Mouse (Mus musculus) MEL (cell line): ENCODE measurements around the gene Rims3. TPM values are rescaled to one million over a fixed set of nuclear protein-coding genes. Genes with fewer than 3 reads are reported as not detected.
A peak's percentile ranks its signal among the peaks of the same experiment; 100 is the strongest.

Source experiments
- DNase-seq: peaks from one replicate; pipeline ENCODE4 v3.0.0; 2011; ENCODE audit warnings: low read depth, low spot score
- H3K27ac ChIP-seq: 2 replicates; pipeline ENCODE4 v1.5.1; 2012; ENCODE audit warnings: low read depth, mild to moderate bottlenecking, control low read depth, low read length, moderate library complexity; ENCODE audit not compliant: control insufficient read depth
- H3K27me3 ChIP-seq, 2 experiments: fragments of 150-350 bp in 1 of 2; sonication (generic) in 1 of 2; 2 replicates each; pipeline ENCODE4 v1.6.1; 2012; ENCODE audit warnings: low read length in 2 of 2, mild to moderate bottlenecking in 2 of 2, improper control_type of control experiment in 1 of 2, moderate library complexity in 1 of 2; ENCODE audit not compliant: insufficient read depth in 2 of 2, control insufficient read depth in 1 of 2
- H3K36me3 ChIP-seq, 2 experiments: 2 replicates each; pipeline ENCODE4 v1.6.1; 2012 to 2014; ENCODE audit warnings: low read length in 2 of 2, improper control_type of control experiment in 1 of 2, inconsistent platforms in 1 of 2, mild to moderate bottlenecking in 1 of 2; ENCODE audit not compliant: insufficient read depth in 2 of 2, control insufficient read depth in 1 of 2
- H3K4me1 ChIP-seq, 2 experiments: fragments of 150-350 bp in 1 of 2; sonication (generic) in 1 of 2; 2 replicates each; pipeline ENCODE4 v1.6.1; 2012; ENCODE audit warnings: low read length in 2 of 2, improper control_type of control experiment in 1 of 2, mild to moderate bottlenecking in 1 of 2; ENCODE audit not compliant: insufficient read depth in 2 of 2, control insufficient read depth in 1 of 2
- H3K4me3 ChIP-seq, 2 experiments: fragments of 150-350 bp in 1 of 2; sonication (generic) in 1 of 2; 2 replicates each; pipeline ENCODE4 v1.5.1; 2012; ENCODE audit warnings: low read depth in 2 of 2, low read length in 2 of 2, mild to moderate bottlenecking in 2 of 2, moderate library complexity in 2 of 2, control low read depth in 1 of 2, improper control_type of control experiment in 1 of 2; ENCODE audit not compliant: control insufficient read depth in 1 of 2, insufficient read depth in 1 of 2
- H3K79me2 ChIP-seq: 2 replicates; pipeline ENCODE4 v1.6.1; 2012; ENCODE audit warnings: mild to moderate bottlenecking, low read length, moderate library complexity; ENCODE audit not compliant: control insufficient read depth, poor library complexity, insufficient read depth
- H3K9ac ChIP-seq: 2 replicates; pipeline ENCODE4 v1.6.1; 2012; ENCODE audit warnings: low read depth, mild to moderate bottlenecking, control low read depth, low read length, moderate library complexity; ENCODE audit not compliant: control insufficient read depth, poor library complexity, severe bottlenecking
- H3K9me3 ChIP-seq: fragments of 150-350 bp; sonication (generic); replicated peaks from 2 replicates; pipeline ENCODE4 v1.6.1; 2012; ENCODE audit warnings: mild to moderate bottlenecking, low read length, improper control_type of control experiment, moderate library complexity; ENCODE audit not compliant: insufficient read depth
- BHLHE40 ChIP-seq: IDR thresholded peaks from 2 replicates; pipeline ENCODE4 v1.6.1; 2012; ENCODE audit warnings: low read depth, mild to moderate bottlenecking, inconsistent platforms, low read length, improper control_type of control experiment, borderline replicate concordance
- CHD1 ChIP-seq: IDR thresholded peaks from 2 replicates; pipeline ENCODE4 v1.6.1; 2012; ENCODE audit warnings: low read depth, mild to moderate bottlenecking, inconsistent platforms, low read length, improper control_type of control experiment
- CHD2 ChIP-seq: IDR thresholded peaks from 2 replicates; pipeline ENCODE4 v1.6.1; 2011; ENCODE audit warnings: low read length, improper control_type of control experiment
- CTCF ChIP-seq, 3 experiments: IDR thresholded peaks in 2 of 3; conservative IDR thresholded peaks in 1 of 3; 2 replicates each; pipeline ENCODE4 v1.5.1; 2011 to 2012; ENCODE audit warnings: low read length in 3 of 3, low read depth in 2 of 3, mild to moderate bottlenecking in 2 of 3, improper control_type of control experiment in 1 of 3, inconsistent platforms in 1 of 3, mixed read lengths in 1 of 3, moderate library complexity in 1 of 3; ENCODE audit not compliant: control insufficient read depth in 1 of 3, insufficient read depth in 1 of 3, poor library complexity in 1 of 3, severe bottlenecking in 1 of 3
- E2F4 ChIP-seq: IDR thresholded peaks from 2 replicates; pipeline ENCODE4 v1.6.1; 2011; ENCODE audit warnings: low read depth, low read length, improper control_type of control experiment, borderline replicate concordance
- ELF1 ChIP-seq: IDR thresholded peaks from 2 replicates; pipeline ENCODE4 v1.6.1; 2014; ENCODE audit warnings: low read depth, mild to moderate bottlenecking, inconsistent platforms, low read length, improper control_type of control experiment, moderate library complexity
- EP300 ChIP-seq, 2 experiments: IDR thresholded peaks; 2 replicates each; pipeline ENCODE4 v1.6.1; 2011; ENCODE audit warnings: improper control_type of control experiment in 2 of 2, low read length in 2 of 2, low read depth in 1 of 2, mild to moderate bottlenecking in 1 of 2
- GABPA ChIP-seq: IDR thresholded peaks from 2 replicates; pipeline ENCODE4 v1.6.1; 2012; ENCODE audit warnings: low read depth, mild to moderate bottlenecking, inconsistent platforms, low read length, improper control_type of control experiment, moderate library complexity
- GATA1 ChIP-seq: IDR thresholded peaks from 2 replicates; pipeline ENCODE4 v1.6.1; 2011; ENCODE audit warnings: low read depth, low read length, improper control_type of control experiment
- HCFC1 ChIP-seq: IDR thresholded peaks from 2 replicates; pipeline ENCODE4 v1.6.1; 2012; ENCODE audit warnings: low read depth, mild to moderate bottlenecking, inconsistent platforms, low read length, improper control_type of control experiment, moderate library complexity
- JUND ChIP-seq: IDR thresholded peaks from 2 replicates; pipeline ENCODE4 v1.6.1; 2011; ENCODE audit warnings: low read depth, mild to moderate bottlenecking, improper control_type of control experiment, low read length
- MAX ChIP-seq: IDR thresholded peaks from 2 replicates; pipeline ENCODE4 v1.6.1; 2011; ENCODE audit warnings: low read length, improper control_type of control experiment
- MAZ ChIP-seq: IDR thresholded peaks from 2 replicates; pipeline ENCODE4 v1.6.1; 2012; ENCODE audit warnings: low read depth, mild to moderate bottlenecking, inconsistent platforms, low read length, improper control_type of control experiment
- MEF2A ChIP-seq: IDR thresholded peaks from 2 replicates; pipeline ENCODE4 v1.6.1; 2014; ENCODE audit warnings: low read depth, mild to moderate bottlenecking, inconsistent platforms, low read length, improper control_type of control experiment; ENCODE audit not compliant: poor library complexity, insufficient replicate concordance, severe bottlenecking; ENCODE audit errors: extremely low read depth
- MXI1 ChIP-seq: IDR thresholded peaks from 2 replicates; pipeline ENCODE4 v1.6.1; 2011; ENCODE audit warnings: mild to moderate bottlenecking, low read depth, low read length, improper control_type of control experiment
- MYC ChIP-seq: IDR thresholded peaks from 2 replicates; pipeline ENCODE4 v1.6.1; 2011; ENCODE audit warnings: low read depth, mild to moderate bottlenecking, low read length, improper control_type of control experiment, moderate library complexity
- NELFE ChIP-seq: IDR thresholded peaks from 2 replicates; pipeline ENCODE4 v1.6.1; 2011; ENCODE audit warnings: low read depth, low read length, improper control_type of control experiment
- NRF1 ChIP-seq: IDR thresholded peaks from 2 replicates; pipeline ENCODE4 v1.6.1; 2014; ENCODE audit warnings: low read depth, mild to moderate bottlenecking, inconsistent platforms, low read length, improper control_type of control experiment, moderate library complexity; ENCODE audit not compliant: poor library complexity, insufficient read depth, severe bottlenecking
- POLR2A ChIP-seq, 2 experiments: IDR thresholded peaks; 2 replicates each; pipeline ENCODE4 v1.6.1; 2011 to 2012; ENCODE audit warnings: low read length in 2 of 2, mild to moderate bottlenecking in 2 of 2, control low read depth in 1 of 2, improper control_type of control experiment in 1 of 2, low read depth in 1 of 2, moderate library complexity in 1 of 2; ENCODE audit not compliant: control insufficient read depth in 1 of 2, insufficient read depth in 1 of 2, poor library complexity in 1 of 2
- POLR2AphosphoS2 ChIP-seq: IDR thresholded peaks from 2 replicates; pipeline ENCODE4 v1.6.1; 2011; ENCODE audit warnings: low read length, improper control_type of control experiment
- RAD21 ChIP-seq: IDR thresholded peaks from 2 replicates; pipeline ENCODE4 v1.6.1; 2011; ENCODE audit warnings: mild to moderate bottlenecking, low read depth, low read length, improper control_type of control experiment
- RCOR1 ChIP-seq: IDR thresholded peaks from 2 replicates; pipeline ENCODE4 v1.6.1; 2012; ENCODE audit warnings: low read depth, mild to moderate bottlenecking, inconsistent platforms, low read length, improper control_type of control experiment
- SIN3A ChIP-seq: IDR thresholded peaks from 2 replicates; pipeline ENCODE4 v1.6.1; 2012; ENCODE audit warnings: low read length, improper control_type of control experiment, inconsistent platforms
- SMC3 ChIP-seq: IDR thresholded peaks from 2 replicates; pipeline ENCODE4 v1.6.1; 2011; ENCODE audit warnings: low read depth, low read length, improper control_type of control experiment
- TAL1 ChIP-seq: IDR thresholded peaks from 2 replicates; pipeline ENCODE4 v1.6.1; 2012; ENCODE audit warnings: mild to moderate bottlenecking, inconsistent platforms, low read length, moderate library complexity, mixed read lengths
- TBP ChIP-seq: IDR thresholded peaks from 2 replicates; pipeline ENCODE4 v1.8.0; 2011; ENCODE audit warnings: low read depth, low read length, improper control_type of control experiment
- TCF12 ChIP-seq: IDR thresholded peaks from 2 replicates; pipeline ENCODE4 v1.6.1; 2014; ENCODE audit warnings: low read depth, mild to moderate bottlenecking, inconsistent platforms, low read length, improper control_type of control experiment, moderate library complexity
- UBTF ChIP-seq: IDR thresholded peaks from 2 replicates; pipeline ENCODE4 v1.6.1; 2012; ENCODE audit warnings: low read depth, mild to moderate bottlenecking, inconsistent platforms, low read length, improper control_type of control experiment, moderate library complexity, borderline replicate concordance; ENCODE audit not compliant: insufficient read depth
- USF1 ChIP-seq: IDR thresholded peaks from 2 replicates; pipeline ENCODE4 v1.6.1; 2014; ENCODE audit warnings: low read depth, mild to moderate bottlenecking, inconsistent platforms, low read length, improper control_type of control experiment, moderate library complexity
- ZC3H11A ChIP-seq: IDR thresholded peaks from 2 replicates; pipeline ENCODE4 v1.6.1; 2012; ENCODE audit warnings: low read depth, mild to moderate bottlenecking, inconsistent platforms, low read length, improper control_type of control experiment
- ZKSCAN1 ChIP-seq: IDR thresholded peaks from 2 replicates; pipeline ENCODE4 v1.6.1; 2012; ENCODE audit warnings: low read depth, mild to moderate bottlenecking, inconsistent platforms, low read length, improper control_type of control experiment, moderate library complexity
- ZMIZ1 ChIP-seq: IDR thresholded peaks from 2 replicates; pipeline ENCODE4 v1.6.1; 2012; ENCODE audit warnings: low read depth, mild to moderate bottlenecking, inconsistent platforms, low read length, improper control_type of control experiment, moderate library complexity
- polyA plus RNA-seq, 2 experiments: library from polyadenylated mRNA; stranded (reverse) in 1 of 2; unstranded in 1 of 2; fragments of >175 nt in 1 of 2; fragments of >200 nt in 1 of 2; gene quantifications; 2 replicates each; pipeline versions ENCODE4 v1.2.1 to v1.2.4; 2012; ENCODE audit warnings: low replicate concordance in 2 of 2, low read depth in 1 of 2; ENCODE audit not compliant: insufficient read length in 2 of 2, insufficient read depth in 1 of 2, missing spikeins in 1 of 2
- total RNA-seq: library from RNA; depleted of rRNA; stranded (reverse); fragments of 300-350 nt; gene quantifications from 2 replicates; pipeline ENCODE4 v1.2.3, GENCODE M21; 2012

The Rims3 gene
- total and polyA plus RNA-seq, 3 experiments = 0.07 TPM; not detected in 2

GRCm38 (mm10) chr4:120913443-120913842, 58.8 kb downstream of the Rims3 start:
- TF ChIP-seq TAL1 (no peak), POLR2A (IDR thresholded peaks at IDR 0.05; ENCODE audit: control insufficient read depth in 1 of 2, insufficient read depth in 1 of 2, low read depth in 1 of 2, low read length in 2 of 2, poor library complexity in 1 of 2) (no peak), MXI1 (no peak), NRF1 (no peak), CHD2 (no peak), SMC3 (no peak), CTCF (IDR thresholded peaks at IDR 0.05 in 2 of 3, conservative IDR thresholded peaks at IDR 0.05 in 1 of 3; ENCODE audit: control insufficient read depth in 1 of 3, insufficient read depth in 1 of 3, low read depth in 2 of 3, low read length in 3 of 3, poor library complexity in 1 of 3, severe bottlenecking in 1 of 3) (no peak), USF1 (no peak), NELFE (no peak), ZMIZ1 (no peak), TBP (no peak), MAX (no peak), ZC3H11A (no peak), EP300 (IDR thresholded peaks at IDR 0.05; ENCODE audit: low read depth in 1 of 2, low read length in 2 of 2) (no peak), TCF12 (no peak), E2F4 (no peak), MAZ (no peak), BHLHE40 (no peak), SIN3A (no peak), ZKSCAN1 (no peak)
- Histone ChIP-seq H3K27ac (peak overlapping the region; percentile 55), H3K4me3 (peak overlapping the region; percentile 19 to 20; a peak in 1 of 4 replicates), H3K27me3 (no peaks in the 10 kb centered on the region), H3K79me2 (no peaks in the 10 kb centered on the region), H3K36me3 (peaks cover 0 to 13% of the 10 kb centered on the region in 2 experiments; a peak in 2 of 4 replicates), H3K9ac (peak overlapping the region; percentile 43), H3K4me1 (peaks cover 0 to 11% of the 10 kb centered on the region in 2 experiments; a peak in 3 of 4 replicates), H3K9me3 (no peaks in the 10 kb centered on the region)
- DNase-seq = no peak

- Histone ChIP-seq H3K4me3 (peak overlapping the region; percentile 20; a peak in 3 of 4 replicates), H3K9me3 (no peaks in the 10 kb centered on the region), H3K27me3 (no peaks in the 10 kb centered on the region), H3K4me1 (peaks cover 0 to 11% of the 10 kb centered on the region in 2 experiments; a peak in 3 of 4 replicates), H3K36me3 (peaks cover 0 to 13% of the 10 kb centered on the region in 2 experiments; a peak in 2 of 4 replicates), H3K27ac (peak overlapping the region; percentile 55), H3K79me2 (no peaks in the 10 kb centered on the region), H3K9ac (peak overlapping the region; percentile 43)
- DNase-seq = peak; percentile 77
- TF ChIP-seq GATA1 (peak; percentile 75), CHD1 (no peak), JUND (no peak), CHD2 (no peak), GABPA (no peak), ZC3H11A (no peak), MYC (no peak), ZMIZ1 (no peak), TCF12 (0 out of 2 replicates have a peak, but pooled peaks have one; percentile 24), RCOR1 (no peak), ELF1 (0 out of 2 replicates have a peak, but pooled peaks have one; percentile 57), TBP (0 out of 2 replicates have a peak, but pooled peaks have one; percentile 47), UBTF (no peak), TAL1 (no peak), BHLHE40 (no peak), HCFC1 (no peak), RAD21 (no peak), POLR2AphosphoS2 (no peak), MAZ (no peak), MEF2A (no peak)
Measured at GRCm38 (mm10) chr4:120913861-120914260, 59.2 kb downstream of the Rims3 start.
